Mouse (Mus musculus) ES-Bruce4 (cell line): ENCODE measurements around the gene Slc24a2.

ENCODE experiments used
- CTCF ChIP-seq: IDR thresholded peaks from one replicate; pipeline ENCODE4 v1.8.1; 2011; ENCODE audit warnings: low read depth, low read length
- POLR2A ChIP-seq: IDR thresholded peaks from one replicate; pipeline ENCODE4 v1.8.1; 2011; ENCODE audit warnings: low read length; ENCODE audit not compliant: insufficient read depth

GRCm38 (mm10) chr4:87100936-87101335 is 129.3 kb downstream of the Slc24a2 start:
- no peak for TF ChIP-seq POLR2A
- TF ChIP-seq CTCF = no peak
